Mouse (Mus musculus) liver, embryonic 11.5 days (tissue): ENCODE results near the gene Eef1b2. TPM values are rescaled to one million over a fixed set of nuclear protein-coding genes. Genes with fewer than 3 reads are reported as not detected.
"Not testable (repeated sequence)": the region's sequence is repeated elsewhere in the genome, so short reads cannot be mapped to it uniquely, and the experiment has no call there.

Experiments
- ATAC-seq: fragments of 200-750 bp; cut with Nextera tagmentation; replicated peaks from 2 replicates; pipeline ENCODE4 v1.8.0; 2017; ENCODE audit warnings: moderate number of reproducible peaks, mild to moderate bottlenecking, moderate TSS enrichment, moderate library complexity; ENCODE audit not compliant: low FRiP score
- DNase-seq: peaks from one replicate; pipeline ENCODE4 v3.0.0-alpha.2; 2017; ENCODE audit warnings: low spot score
- H3K27ac ChIP-seq: fragments of 300-500 bp; sonication (generic); 2 replicates; pipeline ENCODE4 v1.5.1; 2014; ENCODE audit warnings: mild to moderate bottlenecking, low read depth, low read length, control low read depth
- H3K27me3 ChIP-seq: fragments of 300-500 bp; sonication (generic); replicated peaks from 2 replicates; pipeline ENCODE4 v1.6.1; 2014; ENCODE audit warnings: low read length, mixed read lengths; ENCODE audit not compliant: control insufficient read depth, insufficient read depth
- H3K36me3 ChIP-seq: fragments of 300-500 bp; sonication (generic); 2 replicates; pipeline ENCODE4 v1.6.1; 2014; ENCODE audit warnings: mild to moderate bottlenecking, low read length, moderate library complexity, mixed read lengths; ENCODE audit not compliant: control insufficient read depth, insufficient read depth
- H3K4me1 ChIP-seq: fragments of 300-500 bp; sonication (generic); replicated peaks from 2 replicates; pipeline ENCODE4 v1.6.1; 2014; ENCODE audit warnings: low read length, mixed read lengths; ENCODE audit not compliant: control insufficient read depth, insufficient read depth
- H3K4me2 ChIP-seq: fragments of 300-500 bp; sonication (generic); 2 replicates; pipeline ENCODE4 v1.6.1; 2014; ENCODE audit warnings: mild to moderate bottlenecking, control low read depth, moderate library complexity
- H3K4me3 ChIP-seq: fragments of 300-500 bp; sonication (generic); 2 replicates; pipeline ENCODE4 v1.5.1; 2014; ENCODE audit warnings: low read depth, low read length, control low read depth
- H3K9ac ChIP-seq: fragments of 300-500 bp; sonication (generic); 2 replicates; pipeline ENCODE4 v1.6.1; 2014; ENCODE audit warnings: low read depth, low read length, control low read depth
- H3K9me3 ChIP-seq: fragments of 300-500 bp; sonication (generic); 2 replicates; pipeline ENCODE4 v1.6.1; 2016; ENCODE audit warnings: low read length, inconsistent platforms, mixed read lengths; ENCODE audit not compliant: control insufficient read depth
- WGBS: fragments of 180-500 bp; shearing (Covaris S2); extraction: QIAGEN DNeasy Blood & Tissue Kit; methylation state at CpG from one replicate; pipeline ENCODE4 v1.1.7; 2014; 5-methylcytosine and 5-hydroxymethylcytosine counted together
- polyA plus RNA-seq: library from polyadenylated mRNA; unstranded; fragments of >200 nt; fragmentation: Nextera tagmentation; extraction: Ambion mirVana; gene quantifications from 2 replicates; pipeline ENCODE4 v1.2.1, GENCODE M21; 2014

Eef1b2 gene
- polyA plus RNA-seq, 1 experiment from 2014 or later = 775 TPM

GRCm38 (mm10) chr1:63140231-63140630, 36.4 kb upstream of the Eef1b2 start:
- H3K4me3 ChIP-seq = no peak overlapping the region
- H3K9ac ChIP-seq = no peak overlapping the region
- DNase-seq = no peak
- H3K4me1 ChIP-seq = no peaks in the 10 kb centered on the region
- no peaks in the 10 kb centered on the region for H3K9me3 ChIP-seq
- ATAC-seq = no peak
- 91% methylated on average over 13 of the region's 13 CpGs for WGBS
- peaks cover 18% of the 10 kb centered on the region; the same call in 1 of the 2 replicates for H3K36me3 ChIP-seq
- H3K4me2 ChIP-seq = no peak overlapping the region
- no peak overlapping the region for H3K27ac ChIP-seq
- H3K27me3 ChIP-seq = no peaks in the 10 kb centered on the region

- no peak for DNase-seq
- no peak overlapping the region for H3K4me3 ChIP-seq
- no peak overlapping the region for H3K9ac ChIP-seq
- 61% methylated on average over 2 of the region's 2 CpGs for WGBS
- H3K9me3 ChIP-seq = no peaks in the 10 kb centered on the region
- H3K4me2 ChIP-seq = no peak overlapping the region
- no peak; the same call in 1 of the 2 replicates for ATAC-seq
- no peak overlapping the region for H3K27ac ChIP-seq
- H3K27me3 ChIP-seq = no peaks in the 10 kb centered on the region
- no peaks in the 10 kb centered on the region for H3K4me1 ChIP-seq
- H3K36me3 ChIP-seq = peaks cover 26% of the 10 kb centered on the region; the same call in 1 of the 2 replicates
These were observed 8.0 kb upstream of the Eef1b2 start for GRCm38 (mm10) chr1:63168638-63169037.

- Histone ChIP-seq H3K4me2 (peak overlapping the region; percentile 72), H3K36me3 (peaks cover 27% of the 10 kb centered on the region), H3K9ac (peak overlapping the region; percentile 96), H3K4me3 (peak overlapping the region; percentile 92), H3K4me1 (peaks cover 14% of the 10 kb centered on the region; the same call in 1 of the 2 replicates), H3K27ac (peak overlapping the region; percentile 80; the same call in 1 of the 2 replicates), H3K27me3 (no peaks in the 10 kb centered on the region), H3K9me3 (no peaks in the 10 kb centered on the region)
- no peak for DNase-seq
- ATAC-seq = no peak
- 7% methylated on average over 11 of the region's 11 CpGs for WGBS
These were observed 772 bp upstream of the Eef1b2 start for GRCm38 (mm10) chr1:63175853-63176252.

GRCm38 (mm10) chr1:63176259-63176603, 394 bp upstream of the Eef1b2 start:
- peaks cover 14% of the 10 kb centered on the region; the same call in 1 of the 2 replicates for H3K4me1 ChIP-seq
- peak overlapping the region; percentile 72 for H3K4me2 ChIP-seq
- H3K9me3 ChIP-seq = no peaks in the 10 kb centered on the region
- peak overlapping the region; percentile 80 for H3K27ac ChIP-seq
- 0% methylated on average over 14 of the region's 14 CpGs for WGBS
- peak overlapping the region; percentile 96 for H3K9ac ChIP-seq
- H3K27me3 ChIP-seq = no peaks in the 10 kb centered on the region
- no peak for DNase-seq
- peak; percentile 16 for ATAC-seq
- peak overlapping the region; percentile 92 for H3K4me3 ChIP-seq
- H3K36me3 ChIP-seq = peaks cover 24% of the 10 kb centered on the region

GRCm38 (mm10) chr1:63178308-63178707, 1.7 kb downstream of the Eef1b2 start:
- peak overlapping the region; percentile 96 for H3K9ac ChIP-seq

GRCm38 (mm10) chr1:63180122-63180521, 3.5 kb downstream of the Eef1b2 start:
- H3K9ac ChIP-seq = no peak overlapping the region
- H3K27me3 ChIP-seq = no peaks in the 10 kb centered on the region
- H3K4me1 ChIP-seq = peaks cover 11% of the 10 kb centered on the region; the same call in 1 of the 2 replicates
- ATAC-seq (no peak), DNase-seq (no peak)
- no peak overlapping the region for H3K27ac ChIP-seq
- 87% methylated on average over 4 of the region's 4 CpGs for WGBS
- H3K36me3 ChIP-seq = peaks cover 17% of the 10 kb centered on the region
- H3K9me3 ChIP-seq = no peaks in the 10 kb centered on the region
- no peak overlapping the region for H3K4me3 ChIP-seq
- no peak overlapping the region for H3K4me2 ChIP-seq

More at GRCm38 (mm10) chr1:63178308-63178707, 1.7 kb downstream of the Eef1b2 start:
- Histone ChIP-seq H3K36me3 (peaks cover 17% of the 10 kb centered on the region), H3K4me2 (peak overlapping the region; percentile 83), H3K4me1 (peaks cover 14% of the 10 kb centered on the region; the same call in 1 of the 2 replicates), H3K4me3 (peak overlapping the region; percentile 92), H3K9me3 (no peaks in the 10 kb centered on the region), H3K27ac (no peak overlapping the region), H3K27me3 (no peaks in the 10 kb centered on the region)
- DNase-seq (no peak), ATAC-seq (no peak)
- 62% methylated on average over 3 of the region's 3 CpGs for WGBS

GRCm38 (mm10) chr1:63180575-63180974, 4.0 kb downstream of the Eef1b2 start:
- not testable (repeated sequence) for H3K27me3 ChIP-seq, DNase-seq, H3K9me3 ChIP-seq, H3K4me3 ChIP-seq, H3K9ac ChIP-seq, H3K4me2 ChIP-seq, H3K4me1 ChIP-seq, H3K27ac ChIP-seq
- peaks cover 17% of the 10 kb centered on the region for H3K36me3 ChIP-seq
- peak; percentile 29 for ATAC-seq
- 58% methylated on average over 4 of the region's 4 CpGs for WGBS

- Histone ChIP-seq H3K36me3 (peaks cover 17% of the 10 kb centered on the region), H3K27me3 (no peaks in the 10 kb centered on the region), H3K4me1 (peaks cover 7% of the 10 kb centered on the region; the same call in 1 of the 2 replicates), H3K4me3 (no peak overlapping the region), H3K9ac (no peak overlapping the region), H3K4me2 (no peak overlapping the region), H3K27ac (no peak overlapping the region), H3K9me3 (no peaks in the 10 kb centered on the region)
- DNase-seq (peak; percentile 81), ATAC-seq (peak; percentile 73)
- WGBS = 10% methylated on average over 3 of the region's 3 CpGs
These were observed 4.4 kb downstream of the Eef1b2 start for GRCm38 (mm10) chr1:63181019-63181418.

- whole genome bisulfite sequencing = 86% methylated on average over 1 of the region's 1 CpGs
These were observed 4.9 kb downstream of the Eef1b2 start for GRCm38 (mm10) chr1:63181480-63181879.

More at GRCm38 (mm10) chr1:63181480-63181879, 4.9 kb downstream of the Eef1b2 start:
- H3K27me3 ChIP-seq = no peaks in the 10 kb centered on the region
- H3K4me2 ChIP-seq = no peak overlapping the region
- ATAC-seq = no peak
- H3K36me3 ChIP-seq = peaks cover 17% of the 10 kb centered on the region
- H3K9me3 ChIP-seq = no peaks in the 10 kb centered on the region
- H3K4me3 ChIP-seq = no peak overlapping the region
- H3K9ac ChIP-seq = no peak overlapping the region
- no peak for DNase-seq
- H3K27ac ChIP-seq = no peak overlapping the region
- peaks cover 7% of the 10 kb centered on the region; the same call in 1 of the 2 replicates for H3K4me1 ChIP-seq
